Mouse (Mus musculus) right cerebral cortex, postnatal 36 days (tissue): ENCODE results near the gene Igf1r.
"Not testable (repeated sequence)": the region's sequence is repeated elsewhere in the genome, so short reads cannot be mapped to it uniquely, and the experiment has no call there.

ENCODE experiments used
- DNase-seq, 2 experiments: peaks; one replicate each; pipeline ENCODE4 v3.0.0; 2022; ENCODE audit warnings: low spot score in 2 of 2, mixed read lengths in 1 of 2

Igf1r gene

GRCm38 (mm10) chr7:68270551-68270950 lies 317.9 kb downstream of the Igf1r start:
- DNase-seq: no peak

DNA sequence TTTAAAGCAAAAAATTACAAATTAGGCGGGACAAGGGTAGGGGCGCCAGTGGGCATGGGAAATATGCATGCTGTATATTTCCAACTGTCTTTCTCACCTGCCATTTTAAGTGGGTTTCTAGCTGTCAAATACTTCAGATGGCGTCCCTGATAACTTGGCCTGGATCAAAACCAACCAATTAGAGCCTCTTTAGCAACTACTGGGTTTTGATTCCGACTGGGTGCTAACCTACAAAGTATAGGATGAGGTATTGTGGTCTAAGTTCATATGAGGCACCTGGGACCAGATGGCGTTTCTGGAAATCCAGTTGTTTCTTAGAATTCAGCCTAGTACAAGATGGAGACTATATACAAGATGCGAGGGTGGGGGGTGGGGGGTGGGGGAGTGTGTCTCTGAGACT lies 319.2 kb downstream of the Igf1r start:
- no peak for DNase-seq

DNA sequence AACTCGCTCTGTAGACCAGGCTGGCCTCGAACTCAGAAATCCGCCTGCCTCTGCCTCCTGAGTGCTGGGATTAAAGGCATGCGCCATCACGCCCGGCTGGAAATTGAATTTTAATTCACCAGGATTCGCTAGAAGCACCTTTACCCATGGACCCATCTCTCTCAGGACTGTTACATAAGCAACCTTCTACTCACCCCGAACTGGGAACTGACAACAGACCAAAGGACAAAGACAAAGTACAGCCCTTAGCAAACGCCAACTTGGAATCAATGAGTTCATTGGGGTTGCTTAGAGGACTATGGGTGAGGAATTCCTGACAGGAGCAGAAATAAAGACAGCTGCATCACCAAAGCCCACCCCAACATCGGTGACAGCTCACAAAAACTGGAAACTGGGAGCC lies 320.0 kb downstream of the Igf1r start:
- DNase-seq: no peak

DNA sequence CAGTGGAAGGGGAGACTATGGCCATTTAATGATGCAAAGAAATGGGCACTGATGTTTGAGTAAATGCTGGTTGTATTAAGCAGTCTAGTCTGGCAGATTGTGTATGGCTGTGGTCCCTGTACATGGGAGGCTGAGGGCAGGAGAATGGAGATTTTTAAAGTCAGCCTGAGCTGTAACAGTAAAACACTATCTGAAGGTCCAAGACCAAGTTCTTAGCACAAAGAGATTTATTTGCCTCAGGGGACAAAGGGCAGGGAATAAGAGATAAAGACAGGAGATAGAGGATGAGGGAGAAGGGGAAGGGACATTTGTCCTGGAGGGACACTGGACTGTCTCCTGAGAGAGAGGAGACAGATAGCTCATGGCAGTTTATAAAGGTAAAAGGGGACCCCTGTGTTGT lies 320.9 kb downstream of the Igf1r start, which contains the start of gene Fam169b:
Fam169b (plus strand) TSS at position 325 of the 400 bp plus-strand sequence.
- no peak for DNase-seq

DNA sequence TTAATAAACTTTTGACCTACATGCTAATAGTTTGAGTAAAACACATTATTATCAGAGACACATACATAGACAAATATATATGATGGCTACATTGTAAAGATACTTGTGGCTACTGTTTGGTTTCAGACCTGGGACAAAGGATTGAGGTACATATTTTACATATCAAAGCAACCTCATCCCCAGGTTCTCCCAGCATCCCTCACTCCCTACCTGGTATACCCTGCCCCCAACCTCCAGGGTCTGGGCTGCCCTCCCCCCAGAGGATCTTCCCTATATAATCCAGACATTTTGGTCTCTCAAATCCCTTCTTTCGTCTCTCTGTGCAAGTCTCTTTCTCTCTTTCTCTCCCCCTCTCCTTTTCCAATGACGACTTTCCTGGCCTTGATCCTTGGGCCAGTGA lies 321.6 kb downstream of the Igf1r start:
- DNase-seq: no peak

- no peak for DNase-seq
Observed at GRCm38 (mm10) chr7:68274951-68275350, 322.3 kb downstream of the Igf1r start.

- not testable (repeated sequence) for DNase-seq
Observed at GRCm38 (mm10) chr7:68275445-68275837, 322.8 kb downstream of the Igf1r start.

DNA sequence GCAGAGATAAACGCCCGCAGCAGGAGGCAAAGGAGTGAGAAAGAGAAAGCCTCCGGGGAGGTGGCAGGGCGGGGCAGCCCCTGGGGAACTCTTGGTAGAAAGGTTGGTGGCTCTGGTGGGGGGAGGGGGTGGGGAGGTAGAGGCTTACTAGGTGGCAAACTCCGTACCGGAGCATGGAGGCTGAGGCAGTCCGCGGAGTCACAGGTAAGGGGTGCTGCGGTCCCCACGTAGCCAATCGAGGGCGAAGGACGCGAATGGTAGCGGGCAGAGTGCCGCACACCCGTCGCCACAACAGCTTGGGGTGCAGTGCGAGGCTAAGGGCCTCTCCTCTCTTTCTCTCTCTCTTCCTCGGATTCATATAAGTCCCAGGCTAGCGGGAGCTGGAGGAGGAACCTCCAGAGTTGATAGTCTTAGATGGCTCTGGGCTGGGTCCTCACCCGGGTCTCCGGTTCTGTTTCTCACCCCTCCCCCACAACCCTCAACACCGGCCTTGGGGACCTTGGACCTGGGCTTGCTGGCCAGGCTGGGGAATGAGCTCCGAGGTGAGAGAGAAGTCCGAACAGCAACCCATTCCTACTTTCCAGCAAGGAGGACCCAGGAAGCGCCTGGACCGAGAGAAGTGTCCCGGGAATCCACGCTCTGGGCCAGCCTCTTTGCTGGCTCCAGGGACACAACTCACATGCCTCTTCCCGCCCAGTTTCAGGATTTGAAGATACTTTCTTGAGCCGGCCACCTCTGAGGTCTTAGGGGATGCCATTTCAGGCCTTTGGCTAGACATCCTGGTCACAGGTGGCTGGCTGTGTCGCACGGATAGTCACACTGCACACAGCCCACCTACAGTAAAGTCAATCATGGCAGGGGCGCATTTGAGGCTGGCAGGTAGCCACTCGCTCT lies 323.5 kb downstream of the Igf1r start:
- DNase-seq: no peak

DNA sequence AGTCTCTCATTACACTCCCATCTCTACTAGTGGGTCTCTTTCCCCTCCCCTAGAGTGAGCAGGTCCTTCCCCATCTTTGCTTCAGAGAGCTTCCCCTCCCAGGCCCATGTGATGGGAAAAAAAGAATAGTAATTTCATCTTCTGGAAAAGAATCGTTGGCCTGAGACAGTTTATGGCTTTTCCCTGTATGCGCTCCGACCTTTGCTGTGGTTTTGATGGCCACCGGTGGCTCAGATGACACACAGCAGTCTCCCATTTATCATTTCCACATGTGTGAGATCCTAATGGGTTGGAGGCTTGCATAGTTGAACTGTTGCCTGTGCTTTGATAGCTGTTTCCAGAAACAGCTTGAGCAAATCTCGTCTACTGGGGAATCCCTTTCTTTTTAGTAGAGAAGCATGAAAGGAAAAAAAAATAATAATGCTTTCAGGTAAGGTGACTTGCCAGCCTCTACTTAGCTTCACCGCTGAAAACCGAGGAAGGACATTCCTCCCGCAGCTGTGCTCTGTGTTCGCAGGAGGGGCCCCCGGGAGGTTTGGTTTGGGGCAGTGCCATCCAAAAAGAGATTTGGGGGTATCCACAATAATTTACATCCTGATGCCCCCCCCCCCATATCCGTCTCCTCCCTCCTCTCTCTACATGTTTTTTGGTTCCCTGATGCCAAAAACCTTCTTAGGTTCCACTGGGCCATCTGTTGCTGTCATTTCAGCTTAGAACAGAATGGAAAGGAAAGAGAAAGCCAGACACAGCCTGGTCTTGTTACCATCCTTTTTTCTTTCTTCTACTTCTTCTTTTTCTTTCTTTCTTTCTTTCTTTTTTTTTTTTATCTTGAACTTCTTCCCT lies 324.6 kb downstream of the Igf1r start:
- no peak for DNase-seq

DNA sequence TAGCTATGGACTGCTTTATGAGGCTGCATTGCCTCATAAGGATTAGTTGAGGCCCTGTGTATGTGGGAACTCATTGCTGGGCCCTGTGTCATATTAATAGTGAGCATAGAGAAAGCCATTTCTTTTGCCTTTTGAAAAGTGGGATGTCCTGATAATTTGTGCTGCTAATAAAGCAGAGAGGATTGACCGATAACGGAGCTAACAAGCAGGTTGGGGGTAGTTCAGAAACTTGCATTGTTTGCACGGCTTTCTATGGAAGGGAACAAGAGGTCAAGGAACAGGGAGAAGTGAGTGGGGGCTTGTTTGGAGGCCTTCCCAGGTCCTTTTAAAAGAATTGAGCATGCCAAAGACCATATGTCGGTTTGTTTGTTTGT lies 325.3 kb downstream of the Igf1r start:
- DNase-seq: no peak

DNA sequence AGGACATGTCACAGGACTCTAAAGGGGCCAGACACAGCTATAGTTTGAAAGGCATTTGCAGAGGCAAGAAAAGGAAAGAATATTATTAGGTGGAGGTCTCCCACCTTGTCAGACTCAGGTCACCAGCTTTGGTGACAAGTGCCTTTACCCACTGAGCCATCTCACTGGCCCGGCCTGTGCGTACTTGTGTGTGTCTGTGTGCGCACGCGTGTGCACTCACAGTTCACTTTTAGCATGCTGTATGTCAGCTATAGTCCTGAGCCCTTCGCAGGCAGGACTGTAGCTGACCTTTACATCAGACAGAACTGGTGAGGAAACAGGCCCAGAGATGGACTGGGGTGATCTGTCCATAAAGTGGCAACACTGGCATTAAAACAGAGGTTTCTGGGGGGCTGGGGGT lies 325.8 kb downstream of the Igf1r start:
- DNase-seq: no peak

DNA sequence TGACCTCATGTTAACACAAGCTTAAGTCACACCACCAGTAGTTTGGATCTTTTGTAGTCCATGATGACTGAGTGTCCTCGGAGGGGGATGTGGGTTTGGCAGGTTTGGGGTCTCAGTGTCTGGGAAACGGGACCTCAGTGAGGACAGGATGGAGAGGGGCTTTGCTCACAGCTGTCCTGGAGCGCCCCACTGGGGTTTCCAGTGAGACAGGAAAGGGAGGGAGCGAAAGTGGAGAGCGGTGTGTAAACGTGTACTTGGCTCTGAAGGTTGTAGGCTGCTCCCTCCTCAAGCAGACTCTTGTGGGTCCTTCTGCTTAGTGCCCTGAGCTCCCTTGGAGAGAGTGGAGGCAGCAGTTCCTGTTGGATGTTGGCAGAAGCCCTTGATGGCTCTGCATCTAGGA lies 326.3 kb downstream of the Igf1r start:
- no peak for DNase-seq

- DNase-seq: no peak
Observed at GRCm38 (mm10) chr7:68279481-68279880, 326.9 kb downstream of the Igf1r start.

- no peak for DNase-seq
Observed at GRCm38 (mm10) chr7:68280352-68280869, 327.8 kb downstream of the Igf1r start.

DNA sequence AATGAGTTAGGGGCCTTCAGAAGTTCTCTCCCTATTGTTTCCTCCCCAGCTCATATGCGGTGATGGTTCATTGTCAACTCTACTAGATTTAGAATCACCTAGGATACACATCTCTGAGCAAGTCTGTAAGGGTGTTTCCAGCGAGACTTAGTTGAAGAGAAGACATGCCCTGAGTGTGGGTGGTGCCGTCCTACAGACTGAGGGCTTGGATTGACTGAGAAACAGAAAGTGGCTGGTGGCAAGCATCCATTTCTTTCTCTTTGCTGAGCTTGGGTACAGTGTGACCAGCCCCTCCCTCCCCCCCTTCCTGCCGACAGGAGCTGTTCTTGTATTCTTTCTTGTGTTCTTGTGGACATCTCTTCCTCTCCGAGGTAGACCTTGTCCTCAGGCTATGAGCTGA lies 328.7 kb downstream of the Igf1r start:
- no peak for DNase-seq

- no peak for DNase-seq
Observed at GRCm38 (mm10) chr7:68282304-68283132, 329.9 kb downstream of the Igf1r start.

DNA sequence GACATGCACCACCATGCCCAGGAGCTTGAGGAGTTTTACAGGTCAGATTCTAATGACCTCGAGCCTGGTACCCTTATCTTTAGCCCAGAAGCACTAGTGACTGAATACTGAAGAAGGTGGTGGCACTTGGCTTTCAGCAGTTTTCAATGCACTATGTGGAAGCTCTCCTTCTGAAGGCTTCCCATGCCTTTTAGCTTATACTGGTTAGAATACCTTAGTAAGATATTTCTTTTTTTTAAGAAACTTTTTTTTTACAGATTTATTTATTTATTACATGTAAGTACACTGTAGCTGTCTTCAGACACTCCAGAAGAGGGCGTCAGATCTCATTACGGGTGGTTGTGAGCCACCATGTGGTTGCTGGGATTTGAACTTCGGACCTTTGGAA lies 330.5 kb downstream of the Igf1r start:
- DNase-seq: not testable (repeated sequence)
